Mouse (Mus musculus) MEL (cell line): ENCODE data around the gene Ctnnbip1. TPM values are rescaled to one million over a fixed set of nuclear protein-coding genes. Genes with fewer than 3 reads are reported as not detected.
A peak's percentile ranks its signal among the peaks of the same experiment; 100 is the strongest.

ENCODE experiments used
- DNase-seq: peaks from one replicate; pipeline ENCODE4 v3.0.0; 2011; ENCODE audit warnings: low read depth, low spot score
- H3K27ac ChIP-seq: 2 replicates; pipeline ENCODE4 v1.5.1; 2012; ENCODE audit warnings: low read depth, mild to moderate bottlenecking, control low read depth, low read length, moderate library complexity; ENCODE audit not compliant: control insufficient read depth
- H3K27me3 ChIP-seq, 2 experiments: fragments of 150-350 bp in 1 of 2; sonication (generic) in 1 of 2; 2 replicates each; pipeline ENCODE4 v1.6.1; 2012; ENCODE audit warnings: low read length in 2 of 2, mild to moderate bottlenecking in 2 of 2, improper control_type of control experiment in 1 of 2, moderate library complexity in 1 of 2; ENCODE audit not compliant: insufficient read depth in 2 of 2, control insufficient read depth in 1 of 2
- H3K36me3 ChIP-seq, 2 experiments: 2 replicates each; pipeline ENCODE4 v1.6.1; 2012 to 2014; ENCODE audit warnings: low read length in 2 of 2, improper control_type of control experiment in 1 of 2, inconsistent platforms in 1 of 2, mild to moderate bottlenecking in 1 of 2; ENCODE audit not compliant: insufficient read depth in 2 of 2, control insufficient read depth in 1 of 2
- H3K4me1 ChIP-seq, 2 experiments: fragments of 150-350 bp in 1 of 2; sonication (generic) in 1 of 2; 2 replicates each; pipeline ENCODE4 v1.6.1; 2012; ENCODE audit warnings: low read length in 2 of 2, improper control_type of control experiment in 1 of 2, mild to moderate bottlenecking in 1 of 2; ENCODE audit not compliant: insufficient read depth in 2 of 2, control insufficient read depth in 1 of 2
- H3K4me3 ChIP-seq, 2 experiments: fragments of 150-350 bp in 1 of 2; sonication (generic) in 1 of 2; 2 replicates each; pipeline ENCODE4 v1.5.1; 2012; ENCODE audit warnings: low read depth in 2 of 2, low read length in 2 of 2, mild to moderate bottlenecking in 2 of 2, moderate library complexity in 2 of 2, control low read depth in 1 of 2, improper control_type of control experiment in 1 of 2; ENCODE audit not compliant: control insufficient read depth in 1 of 2, insufficient read depth in 1 of 2
- H3K79me2 ChIP-seq: 2 replicates; pipeline ENCODE4 v1.6.1; 2012; ENCODE audit warnings: mild to moderate bottlenecking, low read length, moderate library complexity; ENCODE audit not compliant: control insufficient read depth, poor library complexity, insufficient read depth
- H3K9ac ChIP-seq: 2 replicates; pipeline ENCODE4 v1.6.1; 2012; ENCODE audit warnings: low read depth, mild to moderate bottlenecking, control low read depth, low read length, moderate library complexity; ENCODE audit not compliant: control insufficient read depth, poor library complexity, severe bottlenecking
- H3K9me3 ChIP-seq: fragments of 150-350 bp; sonication (generic); replicated peaks from 2 replicates; pipeline ENCODE4 v1.6.1; 2012; ENCODE audit warnings: mild to moderate bottlenecking, low read length, improper control_type of control experiment, moderate library complexity; ENCODE audit not compliant: insufficient read depth
- CHD1 ChIP-seq: IDR thresholded peaks from 2 replicates; pipeline ENCODE4 v1.6.1; 2012; ENCODE audit warnings: low read depth, mild to moderate bottlenecking, inconsistent platforms, low read length, improper control_type of control experiment
- CHD2 ChIP-seq: IDR thresholded peaks from 2 replicates; pipeline ENCODE4 v1.6.1; 2011; ENCODE audit warnings: low read length, improper control_type of control experiment
- CTCF ChIP-seq, 3 experiments: IDR thresholded peaks in 2 of 3; conservative IDR thresholded peaks in 1 of 3; 2 replicates each; pipeline ENCODE4 v1.5.1; 2011 to 2012; ENCODE audit warnings: low read length in 3 of 3, low read depth in 2 of 3, mild to moderate bottlenecking in 2 of 3, improper control_type of control experiment in 1 of 3, inconsistent platforms in 1 of 3, mixed read lengths in 1 of 3, moderate library complexity in 1 of 3; ENCODE audit not compliant: control insufficient read depth in 1 of 3, insufficient read depth in 1 of 3, poor library complexity in 1 of 3, severe bottlenecking in 1 of 3
- E2F4 ChIP-seq: IDR thresholded peaks from 2 replicates; pipeline ENCODE4 v1.6.1; 2011; ENCODE audit warnings: low read depth, low read length, improper control_type of control experiment, borderline replicate concordance
- EP300 ChIP-seq, 2 experiments: IDR thresholded peaks; 2 replicates each; pipeline ENCODE4 v1.6.1; 2011; ENCODE audit warnings: improper control_type of control experiment in 2 of 2, low read length in 2 of 2, low read depth in 1 of 2, mild to moderate bottlenecking in 1 of 2
- GABPA ChIP-seq: IDR thresholded peaks from 2 replicates; pipeline ENCODE4 v1.6.1; 2012; ENCODE audit warnings: low read depth, mild to moderate bottlenecking, inconsistent platforms, low read length, improper control_type of control experiment, moderate library complexity
- HCFC1 ChIP-seq: IDR thresholded peaks from 2 replicates; pipeline ENCODE4 v1.6.1; 2012; ENCODE audit warnings: low read depth, mild to moderate bottlenecking, inconsistent platforms, low read length, improper control_type of control experiment, moderate library complexity
- JUND ChIP-seq: IDR thresholded peaks from 2 replicates; pipeline ENCODE4 v1.6.1; 2011; ENCODE audit warnings: low read depth, mild to moderate bottlenecking, improper control_type of control experiment, low read length
- MYB ChIP-seq: IDR thresholded peaks from 2 replicates; pipeline ENCODE4 v1.6.1; 2011; ENCODE audit warnings: mild to moderate bottlenecking, low read depth, low read length, improper control_type of control experiment
- MYC ChIP-seq: IDR thresholded peaks from 2 replicates; pipeline ENCODE4 v1.6.1; 2011; ENCODE audit warnings: low read depth, mild to moderate bottlenecking, low read length, improper control_type of control experiment, moderate library complexity
- NELFE ChIP-seq: IDR thresholded peaks from 2 replicates; pipeline ENCODE4 v1.6.1; 2011; ENCODE audit warnings: low read depth, low read length, improper control_type of control experiment
- RAD21 ChIP-seq: IDR thresholded peaks from 2 replicates; pipeline ENCODE4 v1.6.1; 2011; ENCODE audit warnings: mild to moderate bottlenecking, low read depth, low read length, improper control_type of control experiment
- SIN3A ChIP-seq: IDR thresholded peaks from 2 replicates; pipeline ENCODE4 v1.6.1; 2012; ENCODE audit warnings: low read length, improper control_type of control experiment, inconsistent platforms
- SMC3 ChIP-seq: IDR thresholded peaks from 2 replicates; pipeline ENCODE4 v1.6.1; 2011; ENCODE audit warnings: low read depth, low read length, improper control_type of control experiment
- TCF12 ChIP-seq: IDR thresholded peaks from 2 replicates; pipeline ENCODE4 v1.6.1; 2014; ENCODE audit warnings: low read depth, mild to moderate bottlenecking, inconsistent platforms, low read length, improper control_type of control experiment, moderate library complexity
- UBTF ChIP-seq: IDR thresholded peaks from 2 replicates; pipeline ENCODE4 v1.6.1; 2012; ENCODE audit warnings: low read depth, mild to moderate bottlenecking, inconsistent platforms, low read length, improper control_type of control experiment, moderate library complexity, borderline replicate concordance; ENCODE audit not compliant: insufficient read depth
- USF1 ChIP-seq: IDR thresholded peaks from 2 replicates; pipeline ENCODE4 v1.6.1; 2014; ENCODE audit warnings: low read depth, mild to moderate bottlenecking, inconsistent platforms, low read length, improper control_type of control experiment, moderate library complexity
- USF2 ChIP-seq, 2 experiments: IDR thresholded peaks; 2 replicates each; pipeline ENCODE4 v1.6.1; 2011 to 2012; ENCODE audit warnings: improper control_type of control experiment in 2 of 2, low read length in 2 of 2, borderline replicate concordance in 1 of 2, inconsistent platforms in 1 of 2, low read depth in 1 of 2, mild to moderate bottlenecking in 1 of 2; ENCODE audit not compliant: insufficient read depth in 1 of 2
- ZC3H11A ChIP-seq: IDR thresholded peaks from 2 replicates; pipeline ENCODE4 v1.6.1; 2012; ENCODE audit warnings: low read depth, mild to moderate bottlenecking, inconsistent platforms, low read length, improper control_type of control experiment
- ZKSCAN1 ChIP-seq: IDR thresholded peaks from 2 replicates; pipeline ENCODE4 v1.6.1; 2012; ENCODE audit warnings: low read depth, mild to moderate bottlenecking, inconsistent platforms, low read length, improper control_type of control experiment, moderate library complexity
- ZNF384 ChIP-seq: IDR thresholded peaks from 2 replicates; pipeline ENCODE4 v1.6.1; 2012; ENCODE audit warnings: low read depth, mild to moderate bottlenecking, inconsistent platforms, low read length, improper control_type of control experiment
- polyA plus RNA-seq, 2 experiments: library from polyadenylated mRNA; stranded (reverse) in 1 of 2; unstranded in 1 of 2; fragments of >175 nt in 1 of 2; fragments of >200 nt in 1 of 2; gene quantifications; 2 replicates each; pipeline versions ENCODE4 v1.2.1 to v1.2.4; 2012; ENCODE audit warnings: low replicate concordance in 2 of 2, low read depth in 1 of 2; ENCODE audit not compliant: insufficient read length in 2 of 2, insufficient read depth in 1 of 2, missing spikeins in 1 of 2
- total RNA-seq: library from RNA; depleted of rRNA; stranded (reverse); fragments of 300-350 nt; gene quantifications from 2 replicates; pipeline ENCODE4 v1.2.3, GENCODE M21; 2012

Ctnnbip1 gene
- total and polyA plus RNA-seq, 3 experiments = 12.7 to 20.2 TPM; not detected in 1

DNA sequence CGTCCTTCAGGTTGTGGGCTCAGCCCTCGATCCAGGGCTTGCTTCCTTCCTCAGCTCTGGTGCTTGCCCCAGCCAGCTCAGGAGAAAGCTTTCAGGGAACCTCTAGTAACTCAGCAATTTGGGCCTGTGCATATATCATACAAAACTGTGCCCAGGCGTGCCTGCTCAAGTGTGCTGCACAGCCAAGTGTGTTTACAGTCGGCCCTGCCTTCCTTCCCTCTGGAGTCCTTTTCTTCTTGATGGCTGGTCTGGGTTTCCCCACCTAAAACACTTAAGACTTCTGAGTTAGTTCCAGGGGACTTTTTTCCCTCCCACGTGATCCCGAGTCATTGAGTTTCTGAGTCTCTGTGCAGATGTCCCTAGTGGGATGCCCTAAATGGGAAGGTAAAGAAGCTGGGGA lies 29.5 kb downstream of the Ctnnbip1 start:
- Histone ChIP-seq H3K9me3 (no peaks in the 10 kb centered on the region), H3K27ac (no peak overlapping the region), H3K4me1 (no peaks in the 10 kb centered on the region), H3K36me3 (no peaks in the 10 kb centered on the region), H3K9ac (no peak overlapping the region), H3K79me2 (no peaks in the 10 kb centered on the region), H3K4me3 (no peak overlapping the region), H3K27me3 (no peaks in the 10 kb centered on the region)
- no peak for DNase-seq
- TF ChIP-seq E2F4 = no peak
- TF ChIP-seq EP300 (IDR thresholded peaks at IDR 0.05; ENCODE audit: low read depth in 1 of 2, low read length in 2 of 2) = no peak
- TF ChIP-seq JUND = no peak
- TF ChIP-seq ZNF384 = no peak
- TF ChIP-seq HCFC1 = no peak
- TF ChIP-seq SIN3A = no peak
- no peak for TF ChIP-seq UBTF
- no peak for TF ChIP-seq ZKSCAN1
- no peak for TF ChIP-seq NELFE

DNA sequence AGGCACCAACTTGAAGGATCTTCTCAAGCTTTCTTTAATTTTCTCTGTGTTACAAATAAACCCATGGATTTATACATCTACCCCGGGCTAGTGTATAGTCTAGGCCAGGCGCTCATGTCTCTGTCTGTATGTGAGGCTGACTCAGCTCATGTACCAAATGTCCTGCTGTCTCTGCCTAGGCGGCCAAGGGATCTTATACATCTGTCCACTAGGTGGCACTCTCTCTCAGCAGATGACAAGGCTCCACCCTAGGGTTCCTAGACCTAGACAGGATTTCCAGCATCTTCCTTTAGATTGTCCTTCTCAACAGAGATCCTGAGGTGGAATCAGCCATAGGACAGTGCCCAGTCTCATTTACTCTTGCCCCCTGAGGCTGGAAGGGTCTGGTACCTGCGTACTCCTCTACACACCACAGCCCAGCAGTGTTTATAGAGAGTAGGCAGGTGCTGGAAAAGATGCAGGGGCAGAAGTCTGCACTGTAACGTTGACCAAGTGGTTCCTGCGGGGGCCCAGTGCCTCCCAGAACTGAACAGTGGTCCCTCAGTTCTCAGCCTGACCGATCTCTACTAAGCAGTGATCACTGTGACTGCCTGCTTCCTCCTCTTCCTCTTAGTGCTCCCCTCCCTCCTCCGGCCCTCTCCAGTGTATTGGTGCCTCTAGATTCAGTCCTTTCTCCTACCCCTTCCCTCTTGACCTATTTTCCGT lies 31.3 kb downstream of the Ctnnbip1 start:
- no peaks in the 10 kb centered on the region for H3K9me3 ChIP-seq
- H3K4me3 ChIP-seq = no peak overlapping the region
- H3K79me2 ChIP-seq = no peaks in the 10 kb centered on the region
- H3K4me1 ChIP-seq = no peaks in the 10 kb centered on the region
- no peaks in the 10 kb centered on the region for H3K36me3 ChIP-seq
- no peaks in the 10 kb centered on the region for H3K27me3 ChIP-seq
- H3K9ac ChIP-seq = no peak overlapping the region
- DNase-seq = peak; percentile 81
- no peak overlapping the region for H3K27ac ChIP-seq
- TF ChIP-seq USF2 (IDR thresholded peaks at IDR 0.05; ENCODE audit: borderline replicate concordance in 1 of 2, insufficient read depth in 1 of 2, low read depth in 1 of 2, low read length in 2 of 2) (no peak), MYB (no peak), CHD1 (no peak), CTCF (IDR thresholded peaks at IDR 0.05 in 2 of 3, conservative IDR thresholded peaks at IDR 0.05 in 1 of 3; ENCODE audit: control insufficient read depth in 1 of 3, insufficient read depth in 1 of 3, low read depth in 2 of 3, low read length in 3 of 3, poor library complexity in 1 of 3, severe bottlenecking in 1 of 3) (peak; percentile 89 to 94 (median 93)), CHD2 (no peak), SMC3 (peak; percentile 83), ZKSCAN1 (no peak), RAD21 (peak; percentile 92), ZC3H11A (peak; percentile 58), GABPA (no peak), HCFC1 (no peak), TCF12 (no peak), MYC (no peak), USF1 (no peak)
- TF ChIP-seq, all 39 proteins: peak for 4
